Comparison of ENCODE assay signal across 24 mouse cellular contexts in genomic region chr17:34131911-34132310, GRCm38 (mm10). TPM values are rescaled to one million over a fixed set of nuclear protein-coding genes. Genes with fewer than 3 reads are reported as not detected.
"Had no signal": no experiment of that assay in that cellular context is flagged by ENCODE, and none has a peak within 500 bp of the region (broad histone marks: within the 10 kb centered on the region; RNA-seq: fewer than 3 reads in every experiment).

No protein-coding gene starts in this region.

- DNase-seq: gastrocnemius, postnatal 14 days; gastrocnemius, postnatal 36 days; heart, adult 11 months; heart, postnatal 14 days; heart, postnatal 36 days; kidney, adult 11 months; kidney, adult 2 months; kidney, postnatal 10 days; kidney, postnatal 36 days; layer of hippocampus, postnatal 36 days; left cerebral cortex, postnatal 4 days had no signal

- H3K27ac ChIP-seq: heart, adult 2 months; heart, embryonic 13.5 days; heart, embryonic 15.5 days; hindbrain, embryonic 13.5 days; hindbrain, embryonic 15.5 days; hindbrain, postnatal 0 days; limb, embryonic 13.5 days; limb, embryonic 15.5 days; liver, embryonic 12.5 days; liver, embryonic 14.5 days had no signal

- H3K4me3 ChIP-seq: heart, adult 2 months; heart, embryonic 13.5 days; heart, embryonic 15.5 days; hindbrain, embryonic 13.5 days; hindbrain, embryonic 15.5 days; limb, embryonic 13.5 days; limb, embryonic 15.5 days; liver, embryonic 12.5 days had no signal

RNA-seq across cellular contexts. Expression of gene H2-DMb2, which starts 11.2 kb away (rescaled TPM):
- polyA plus RNA-seq: heart, embryonic 11.5 days; hindbrain, embryonic 11.5 days had no signal

RNA-seq across cellular contexts. Expression of gene H2-Oa, which starts 39.8 kb away (rescaled TPM):
- polyA plus RNA-seq: heart, postnatal 0 days; hindbrain, embryonic 13.5 days had no signal
